Mouse (Mus musculus) brain, adult 2 months (tissue): ENCODE data around the gene Prrt1.

Experiments used
- DNase-seq: peaks from one replicate; pipeline ENCODE4 v3.0.0; 2011; ENCODE audit warnings: low read depth, low spot score

Prrt1 gene

GRCm38 (mm10) chr17:34627943-34628643 lies 1.2 kb upstream of the Prrt1 start, which contains the start of gene Ppt2:
TSS of gene Ppt2 (minus strand) at chr17:34628510.
- DNase-seq: peak; percentile 72

GRCm38 (mm10) chr17:34628644-34628967 lies 727 bp upstream of the Prrt1 start:
- DNase-seq: peak; percentile 56

GRCm38 (mm10) chr17:34629796-34630603 lies 667 bp downstream of the Prrt1 start:
- peak; percentile 92 for DNase-seq

- peak; percentile 42 for DNase-seq
Measured at GRCm38 (mm10) chr17:34630761-34631301, 1.5 kb downstream of the Prrt1 start.

GRCm38 (mm10) chr17:34631647-34632046 lies 2.3 kb downstream of the Prrt1 start:
- DNase-seq: peak; percentile 45

- DNase-seq: peak; percentile 96
Measured at GRCm38 (mm10) chr17:34632261-34632691, 2.9 kb downstream of the Prrt1 start.

GRCm38 (mm10) chr17:34635671-34636070 lies 6.3 kb downstream of the Prrt1 start:
- no peak for DNase-seq

GRCm38 (mm10) chr17:34637459-34637858 lies 8.1 kb downstream of the Prrt1 start:
- no peak for DNase-seq

GRCm38 (mm10) chr17:34639461-34640255 lies 10.3 kb downstream of the Prrt1 start:
- peak; percentile 41 for DNase-seq

GRCm38 (mm10) chr17:34640778-34641601 lies 11.7 kb downstream of the Prrt1 start:
- peak; percentile 99 for DNase-seq

- no peak for DNase-seq
Measured at GRCm38 (mm10) chr17:34641945-34642344, 12.6 kb downstream of the Prrt1 start.

- no peak for DNase-seq
Measured at GRCm38 (mm10) chr17:34643379-34643778, 14.0 kb downstream of the Prrt1 start.

- peak; percentile 91 for DNase-seq
Measured at GRCm38 (mm10) chr17:34643944-34644343, 14.6 kb downstream of the Prrt1 start.

- peak; percentile 99 for DNase-seq
Measured at GRCm38 (mm10) chr17:34644608-34645007, 15.3 kb downstream of the Prrt1 start, which contains the start of gene Fkbpl. TSS of gene Fkbpl (plus strand) at chr17:34644764.

GRCm38 (mm10) chr17:34645256-34645829 lies 16.0 kb downstream of the Prrt1 start:
- peak; percentile 37 for DNase-seq

GRCm38 (mm10) chr17:34645831-34646511 lies 16.6 kb downstream of the Prrt1 start:
- no peak for DNase-seq

GRCm38 (mm10) chr17:34646906-34647787 lies 17.8 kb downstream of the Prrt1 start, which contains the start of gene Atf6b:
TSS of gene Atf6b (plus strand) at chr17:34647146.
- peak; percentile 100 for DNase-seq

- DNase-seq: no peak
Measured at GRCm38 (mm10) chr17:34648141-34648890, 19.0 kb downstream of the Prrt1 start.
